Mouse (Mus musculus): ENCODE results near the gene Tln1. TPM values are rescaled to one million over a fixed set of nuclear protein-coding genes. Genes with fewer than 3 reads are reported as not detected.
"Not testable (repeated sequence)": the region's sequence is repeated elsewhere in the genome, so short reads cannot be mapped to it uniquely, and the experiment has no call there.

Gene Tln1
- polyA plus RNA-seq, 1 experiment: 225 TPM

GRCm38 (mm10) chr4:43600195-43600934, 37.9 kb upstream of the Tln1 start:
- TF ChIP-seq TCF12 (IDR thresholded peaks at IDR 0.05; ENCODE audit: insufficient read depth, poor library complexity, severe bottlenecking) (no peak), MYOD1 (IDR thresholded peaks at IDR 0.05; ENCODE audit: control insufficient read depth in 1 of 3, insufficient read length in 2 of 3, low read depth in 2 of 3) (no peak), SRF (IDR thresholded peaks at IDR 0.05; ENCODE audit: control insufficient read depth, insufficient read length, low read depth) (no peak), MAX (IDR thresholded peaks at IDR 0.05; ENCODE audit: low read depth) (no peak), USF1 (IDR thresholded peaks at IDR 0.05; ENCODE audit: low read depth) (no peak), REST (IDR thresholded peaks at IDR 0.05; ENCODE audit: insufficient read depth, insufficient read length) (no peak)
- no peaks in the 10 kb centered on the region for H3K27me3 ChIP-seq (ENCODE audit: control insufficient read depth, insufficient read depth, insufficient read length)
- H3K79me2 ChIP-seq (ENCODE audit: control insufficient read depth, insufficient read depth): no peaks in the 10 kb centered on the region

GRCm38 (mm10) chr4:43598650-43599380, 36.3 kb upstream of the Tln1 start:
- H3K79me2 ChIP-seq (ENCODE audit: control insufficient read depth, insufficient read depth): no peaks in the 10 kb centered on the region
- no peak for TF ChIP-seq MYOG (IDR thresholded peaks at IDR 0.05; ENCODE audit: control insufficient read depth in 1 of 3, insufficient read depth in 1 of 3, insufficient read length in 2 of 3, low read depth in 2 of 3)
- no peak for TF ChIP-seq POLR2A (IDR thresholded peaks at IDR 0.05; ENCODE audit: insufficient read length, low read depth)
- TF ChIP-seq MAX (IDR thresholded peaks at IDR 0.05; ENCODE audit: low read depth): no peak
- no peak for TF ChIP-seq E2F4 (IDR thresholded peaks at IDR 0.05; ENCODE audit: insufficient read depth)
- TF ChIP-seq MYOD1 (IDR thresholded peaks at IDR 0.05; ENCODE audit: control insufficient read depth in 1 of 3, insufficient read length in 2 of 3, low read depth in 2 of 3): no peak
- no peak for TF ChIP-seq SRF (IDR thresholded peaks at IDR 0.05; ENCODE audit: control insufficient read depth, insufficient read length, low read depth)
- TF ChIP-seq REST (IDR thresholded peaks at IDR 0.05; ENCODE audit: insufficient read depth, insufficient read length): no peak
- no peak for TF ChIP-seq CEBPB (IDR thresholded peaks at IDR 0.05; ENCODE audit: insufficient read depth, poor library complexity, severe bottlenecking)
- no peak for TF ChIP-seq USF1 (IDR thresholded peaks at IDR 0.05; ENCODE audit: low read depth)
- no peak overlapping the region for H3K4me2 ChIP-seq (ENCODE audit: low read depth)
- no peak overlapping the region for H3K4me3 ChIP-seq
- H3K27me3 ChIP-seq (ENCODE audit: control insufficient read depth, insufficient read depth, insufficient read length): no peaks in the 10 kb centered on the region
- H3K36me3 ChIP-seq (ENCODE audit: control insufficient read depth, insufficient read depth): no peaks in the 10 kb centered on the region
- H3ac ChIP-seq (ENCODE audit: control insufficient read depth, insufficient read length): no peak overlapping the region

More at GRCm38 (mm10) chr4:43600195-43600934, 37.9 kb upstream of the Tln1 start:
- Histone ChIP-seq H3K4me2 (ENCODE audit: low read depth) (no peak overlapping the region), H3ac (ENCODE audit: control insufficient read depth, insufficient read length) (no peak overlapping the region), H3K4me3 (no peak overlapping the region), H3K36me3 (ENCODE audit: control insufficient read depth, insufficient read depth) (no peaks in the 10 kb centered on the region)

- Histone ChIP-seq H3ac (ENCODE audit: control insufficient read depth, insufficient read length) (no peak overlapping the region), H3K4me3 (no peak overlapping the region), H3K36me3 (ENCODE audit: control insufficient read depth, insufficient read depth) (no peaks in the 10 kb centered on the region), H3K79me2 (ENCODE audit: control insufficient read depth, insufficient read depth) (no peaks in the 10 kb centered on the region), H3K27me3 (ENCODE audit: control insufficient read depth, insufficient read depth, insufficient read length) (no peaks in the 10 kb centered on the region), H3K4me2 (ENCODE audit: low read depth) (no peak overlapping the region)
- TF ChIP-seq POLR2AphosphoS2 (IDR thresholded peaks at IDR 0.05; ENCODE audit: insufficient read length, low read depth): no peak
- no peak for TF ChIP-seq TCF3 (IDR thresholded peaks at IDR 0.05; ENCODE audit: insufficient read length, low read depth)
Observed at GRCm38 (mm10) chr4:43598200-43598599, 35.7 kb upstream of the Tln1 start.

GRCm38 (mm10) chr4:43596597-43596996, 34.1 kb upstream of the Tln1 start:
- not testable (repeated sequence) for H3K79me2 ChIP-seq (ENCODE audit: control insufficient read depth, insufficient read depth); H3K4me3 ChIP-seq; H3K4me2 ChIP-seq (ENCODE audit: low read depth); H3ac ChIP-seq (ENCODE audit: control insufficient read depth, insufficient read length); H3K27me3 ChIP-seq (ENCODE audit: control insufficient read depth, insufficient read depth, insufficient read length); H3K36me3 ChIP-seq (ENCODE audit: control insufficient read depth, insufficient read depth)

GRCm38 (mm10) chr4:43593453-43593852, 31.0 kb upstream of the Tln1 start:
- no peak for TF ChIP-seq MAX (IDR thresholded peaks at IDR 0.05; ENCODE audit: low read depth)
- Histone ChIP-seq H3K4me3 (no peak overlapping the region), H3K4me2 (ENCODE audit: low read depth) (no peak overlapping the region), H3K36me3 (ENCODE audit: control insufficient read depth, insufficient read depth) (no peaks in the 10 kb centered on the region), H3K27me3 (ENCODE audit: control insufficient read depth, insufficient read depth, insufficient read length) (no peaks in the 10 kb centered on the region), H3K79me2 (ENCODE audit: control insufficient read depth, insufficient read depth) (no peaks in the 10 kb centered on the region), H3ac (ENCODE audit: control insufficient read depth, insufficient read length) (no peak overlapping the region)

GRCm38 (mm10) chr4:43591961-43592360, 29.5 kb upstream of the Tln1 start:
- no peaks in the 10 kb centered on the region for H3K27me3 ChIP-seq (ENCODE audit: control insufficient read depth, insufficient read depth, insufficient read length)
- no peak overlapping the region for H3ac ChIP-seq (ENCODE audit: control insufficient read depth, insufficient read length)
- TF ChIP-seq MYOD1 (IDR thresholded peaks at IDR 0.05; ENCODE audit: control insufficient read depth in 1 of 3, insufficient read length in 2 of 3, low read depth in 2 of 3): no peak
- TF ChIP-seq MYOG (IDR thresholded peaks at IDR 0.05; ENCODE audit: control insufficient read depth in 1 of 3, insufficient read depth in 1 of 3, insufficient read length in 2 of 3, low read depth in 2 of 3): no peak
- no peak for TF ChIP-seq SRF (IDR thresholded peaks at IDR 0.05; ENCODE audit: control insufficient read depth, insufficient read length, low read depth)
- no peak for TF ChIP-seq MAX (IDR thresholded peaks at IDR 0.05; ENCODE audit: low read depth)
- TF ChIP-seq USF1 (IDR thresholded peaks at IDR 0.05; ENCODE audit: low read depth): no peak
- TF ChIP-seq TCF12 (IDR thresholded peaks at IDR 0.05; ENCODE audit: insufficient read depth, poor library complexity, severe bottlenecking): no peak
- TF ChIP-seq E2F4 (IDR thresholded peaks at IDR 0.05; ENCODE audit: insufficient read depth): no peak
- no peak for TF ChIP-seq CEBPB (IDR thresholded peaks at IDR 0.05; ENCODE audit: insufficient read depth, poor library complexity, severe bottlenecking)
- TF ChIP-seq POLR2AphosphoS2 (IDR thresholded peaks at IDR 0.05; ENCODE audit: insufficient read length, low read depth): no peak
- no peak for TF ChIP-seq TCF3 (IDR thresholded peaks at IDR 0.05; ENCODE audit: insufficient read length, low read depth)
- TF ChIP-seq REST (IDR thresholded peaks at IDR 0.05; ENCODE audit: insufficient read depth, insufficient read length): no peak
- no peak for TF ChIP-seq POLR2A (IDR thresholded peaks at IDR 0.05; ENCODE audit: insufficient read length, low read depth)
- no peak overlapping the region for H3K4me3 ChIP-seq
- H3K36me3 ChIP-seq (ENCODE audit: control insufficient read depth, insufficient read depth): no peaks in the 10 kb centered on the region
- H3K79me2 ChIP-seq (ENCODE audit: control insufficient read depth, insufficient read depth): no peaks in the 10 kb centered on the region
- H3K4me2 ChIP-seq (ENCODE audit: low read depth): no peak overlapping the region

All from myocyte (in vitro differentiated cells).